Mouse (Mus musculus) intestine, postnatal 0 days (tissue): Measurements from ENCODE around the gene Man1a. TPM values are rescaled to one million over a fixed set of nuclear protein-coding genes. Genes with fewer than 3 reads are reported as not detected.
A peak's percentile ranks its signal among the peaks of the same experiment; 100 is the strongest.

ENCODE experiments used
- ATAC-seq: fragments of 200-750 bp; cut with Nextera tagmentation; 2 replicates; pipeline ENCODE4 v1.8.0; 2017; ENCODE audit warnings: mild to moderate bottlenecking, moderate TSS enrichment, moderate library complexity
- H3K27ac ChIP-seq: fragments of 300-500 bp; sonication (generic); 2 replicates; pipeline ENCODE4 v1.5.1; 2014; ENCODE audit warnings: mild to moderate bottlenecking, low read depth, low read length, moderate library complexity
- H3K27me3 ChIP-seq: fragments of 300-500 bp; sonication (generic); replicated peaks from 2 replicates; pipeline ENCODE4 v1.6.1; 2014; ENCODE audit warnings: low read length, mixed read lengths; ENCODE audit not compliant: control insufficient read depth, insufficient read depth
- H3K36me3 ChIP-seq: fragments of 300-500 bp; sonication (generic); 2 replicates; pipeline ENCODE4 v1.6.1; 2014; ENCODE audit warnings: mild to moderate bottlenecking, moderate library complexity; ENCODE audit not compliant: control insufficient read depth, insufficient read depth
- H3K4me1 ChIP-seq: fragments of 300-500 bp; sonication (generic); replicated peaks from 2 replicates; pipeline ENCODE4 v1.6.1; 2014; ENCODE audit warnings: antibody characterized with exemption, low read length, mixed read lengths; ENCODE audit not compliant: control insufficient read depth, insufficient read depth
- H3K4me2 ChIP-seq: fragments of 300-500 bp; sonication (generic); replicated peaks from 2 replicates; pipeline ENCODE4 v1.6.1; 2014; ENCODE audit warnings: low read depth, mild to moderate bottlenecking, moderate library complexity
- H3K4me3 ChIP-seq: fragments of 300-500 bp; sonication (generic); 2 replicates; pipeline ENCODE4 v1.5.1; 2014; ENCODE audit warnings: low read depth, low read length
- H3K9ac ChIP-seq: fragments of 300-500 bp; sonication (generic); 2 replicates; pipeline ENCODE4 v1.6.1; 2014; ENCODE audit warnings: mild to moderate bottlenecking, low read depth, low read length
- H3K9me3 ChIP-seq: fragments of 300-500 bp; sonication (generic); 2 replicates; pipeline ENCODE4 v1.6.1; 2016; ENCODE audit warnings: mixed run types; ENCODE audit not compliant: control insufficient read depth
- CTCF ChIP-seq: sonication (generic); IDR thresholded peaks from 2 replicates; pipeline ENCODE4 v1.5.1; 2016; ENCODE audit warnings: low read depth, mild to moderate bottlenecking, control low read depth, antibody characterized with exemption, moderate library complexity
- WGBS: fragments of 180-500 bp; shearing (Covaris S2); extraction: QIAGEN DNeasy Blood & Tissue Kit; methylation state at CpG from one replicate; pipeline ENCODE4 v1.1.7; 2014; 5-methylcytosine and 5-hydroxymethylcytosine counted together
- polyA plus RNA-seq: library from polyadenylated mRNA; unstranded; fragments of >200 nt; fragmentation: Nextera tagmentation; extraction: Ambion mirVana; gene quantifications from 2 replicates; pipeline ENCODE4 v1.2.1, GENCODE M21; 2015

The Man1a gene
- polyA plus RNA-seq, 1 experiment from 2014 or later: 29.9 TPM

DNA sequence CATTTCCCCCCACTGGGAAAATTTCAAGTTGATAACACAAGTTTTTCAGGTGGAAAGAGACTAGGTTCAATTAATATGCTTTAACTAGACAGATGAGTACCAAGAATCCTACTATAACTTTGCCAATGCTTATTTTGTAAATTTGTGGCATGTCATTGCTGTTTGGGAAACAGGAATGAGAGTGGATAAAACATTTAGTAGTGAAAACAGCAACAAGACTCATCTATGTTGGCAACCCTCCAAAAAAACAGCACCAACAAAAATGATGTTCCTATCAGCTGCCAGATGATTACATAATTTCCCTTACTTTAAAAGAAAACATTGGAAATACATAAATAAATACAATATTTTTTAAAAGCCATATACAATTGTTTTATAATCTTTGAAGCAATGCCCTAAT lies 102.2 kb downstream of the Man1a start:
- no peak for TF ChIP-seq CTCF
- H3K36me3 ChIP-seq: no peaks in the 10 kb centered on the region
- no peak overlapping the region for H3K4me3 ChIP-seq
- H3K9me3 ChIP-seq: no peaks in the 10 kb centered on the region
- no peak for ATAC-seq
- H3K4me2 ChIP-seq: no peak overlapping the region
- no peaks in the 10 kb centered on the region for H3K27me3 ChIP-seq
- no peak overlapping the region for H3K27ac ChIP-seq
- 0 out of 2 replicates have a peak, but pooled peaks cover 2% of the 10 kb centered on the region for H3K4me1 ChIP-seq
- H3K9ac ChIP-seq: no peak overlapping the region

DNA sequence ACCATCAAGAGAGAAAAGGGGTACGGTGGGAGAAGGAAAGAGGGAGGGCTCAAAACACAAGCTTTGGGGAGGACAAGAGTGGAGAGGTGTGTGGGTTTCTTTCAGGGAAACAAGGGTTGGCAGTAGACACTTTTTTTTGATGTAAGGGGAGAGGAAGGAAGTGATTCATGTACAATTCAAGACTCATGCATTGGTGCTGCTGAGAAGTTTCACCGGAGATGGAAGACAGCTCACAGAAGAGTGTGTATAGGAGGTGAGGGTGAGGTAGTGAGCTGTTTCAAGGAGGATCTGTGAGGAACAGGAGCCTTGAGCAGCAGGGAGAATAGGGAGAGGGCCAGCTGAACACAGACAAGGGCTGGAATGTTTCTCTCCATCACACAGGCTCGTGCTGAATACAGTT lies 116.7 kb downstream of the Man1a start:
- H3K27me3 ChIP-seq: no peaks in the 10 kb centered on the region
- ATAC-seq: no peak
- 74% methylated on average over 3 of the region's 3 CpGs for WGBS
- H3K9ac ChIP-seq: no peak overlapping the region
- no peaks in the 10 kb centered on the region for H3K4me1 ChIP-seq
- no peak overlapping the region for H3K27ac ChIP-seq
- H3K9me3 ChIP-seq: no peaks in the 10 kb centered on the region
- no peak for TF ChIP-seq CTCF
- H3K36me3 ChIP-seq: no peaks in the 10 kb centered on the region
- H3K4me3 ChIP-seq: no peak overlapping the region
- H3K4me2 ChIP-seq: no peak overlapping the region

DNA sequence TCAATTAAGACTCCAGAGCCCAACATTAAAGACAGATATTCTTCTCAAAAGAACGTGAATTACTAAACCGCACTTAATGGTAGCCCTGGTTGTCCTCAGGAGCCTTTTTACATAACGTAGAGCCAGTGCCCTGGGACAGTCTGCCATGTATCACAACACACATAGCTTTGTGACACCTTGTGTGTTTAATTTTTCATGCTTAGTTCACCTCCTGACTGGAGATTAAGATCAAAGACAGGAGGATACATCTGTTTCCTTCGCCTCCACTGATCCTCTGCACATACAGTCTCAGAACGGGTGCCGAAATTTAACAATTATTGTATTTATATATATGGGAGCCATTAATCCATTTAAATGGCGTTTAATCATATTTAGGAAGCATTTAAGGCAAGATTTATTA lies 134.8 kb downstream of the Man1a start:
- TF ChIP-seq CTCF: no peak
- Histone ChIP-seq H3K36me3 (no peaks in the 10 kb centered on the region), H3K9me3 (no peaks in the 10 kb centered on the region), H3K4me3 (no peak overlapping the region), H3K4me1 (no peaks in the 10 kb centered on the region), H3K4me2 (no peak overlapping the region), H3K27ac (no peak overlapping the region), H3K27me3 (no peaks in the 10 kb centered on the region), H3K9ac (no peak overlapping the region)
- no peak for ATAC-seq
- 77% methylated on average over 7 of the region's 7 CpGs for WGBS

DNA sequence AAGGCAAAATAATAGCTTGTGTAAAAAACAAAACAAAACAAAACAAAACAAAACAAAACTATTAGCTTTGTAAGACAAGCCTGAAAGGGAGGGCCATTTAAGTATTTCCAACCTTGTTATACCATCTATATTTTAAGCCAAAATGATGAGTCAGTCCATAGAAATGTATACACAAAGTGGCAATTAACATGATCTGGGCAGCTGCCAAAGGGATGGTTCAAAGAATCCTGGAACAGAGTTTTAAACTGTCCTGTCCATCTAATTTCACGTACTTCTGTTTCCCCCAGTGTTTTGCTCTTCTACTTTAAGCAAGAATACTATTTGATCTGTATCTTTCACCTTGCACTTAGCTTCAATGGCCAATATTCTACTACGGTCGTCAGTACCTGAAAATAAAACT lies 138.2 kb downstream of the Man1a start:
- Histone ChIP-seq H3K4me3 (no peak overlapping the region), H3K4me2 (no peak overlapping the region), H3K36me3 (peaks cover 7% of the 10 kb centered on the region; the same call in 1 of the 2 replicates), H3K9me3 (no peaks in the 10 kb centered on the region), H3K27me3 (no peaks in the 10 kb centered on the region), H3K4me1 (no peaks in the 10 kb centered on the region), H3K27ac (no peak overlapping the region), H3K9ac (no peak overlapping the region)
- no peak for ATAC-seq
- TF ChIP-seq CTCF: no peak
- 66% methylated on average over 3 of the region's 3 CpGs for WGBS

DNA sequence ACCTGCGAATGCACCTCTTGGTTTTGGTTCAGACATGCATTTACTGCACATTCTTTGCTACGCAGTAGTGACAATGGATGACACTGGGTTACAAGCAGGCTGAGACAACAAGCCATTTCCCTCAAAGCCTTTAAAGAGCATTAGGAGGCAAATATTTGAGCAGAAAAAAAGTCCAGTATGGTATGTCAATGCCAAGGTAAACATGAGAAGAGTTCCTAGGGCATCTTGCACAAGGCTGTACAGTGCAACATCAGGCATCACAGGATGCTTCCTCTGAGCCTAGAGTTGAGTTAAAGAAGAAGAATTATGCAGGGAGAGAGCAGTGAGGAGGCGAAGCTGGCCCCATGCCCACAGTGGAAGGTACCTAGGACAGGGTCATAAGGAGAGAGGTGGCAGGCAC lies 140.3 kb downstream of the Man1a start:
- no peak for ATAC-seq
- peaks cover 14% of the 10 kb centered on the region for H3K36me3 ChIP-seq

DNA sequence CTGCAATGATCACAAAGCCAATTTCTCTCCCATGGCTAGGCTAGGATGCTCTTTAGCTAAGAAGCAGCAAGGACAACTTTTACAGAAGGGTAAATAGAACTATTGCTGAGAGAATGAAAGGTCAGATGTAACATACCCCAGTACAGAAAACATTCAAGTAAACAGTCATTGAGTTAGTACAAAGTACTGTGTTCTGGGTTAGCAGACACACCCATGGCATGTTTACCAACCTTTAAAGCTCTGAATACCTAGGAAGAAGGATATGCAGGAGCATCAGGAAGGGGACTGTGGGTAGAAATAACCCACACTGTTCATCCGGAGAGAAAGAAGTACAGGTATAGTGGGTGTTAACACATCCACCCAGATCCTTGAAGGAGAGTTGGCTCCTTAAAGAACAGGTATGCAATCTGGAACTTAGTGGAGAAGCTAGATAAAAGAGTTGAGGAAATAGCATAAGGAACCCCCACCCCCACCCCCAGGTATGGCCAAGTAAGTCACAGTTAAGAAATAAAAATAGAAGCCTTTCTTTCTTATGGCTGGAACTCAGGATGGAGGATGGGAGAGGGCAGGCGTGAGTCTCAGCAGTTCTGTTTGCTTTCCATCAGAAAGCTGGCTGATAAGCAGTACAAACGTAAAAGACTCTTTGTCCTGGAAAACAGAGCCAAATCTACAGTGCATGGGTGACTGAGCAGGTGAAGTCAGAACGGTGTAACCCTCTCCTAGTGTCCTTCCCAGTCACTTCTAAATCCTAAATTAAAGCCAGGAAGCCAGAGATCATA lies 146.5 kb downstream of the Man1a start:
- H3K36me3 ChIP-seq: peaks cover 14% of the 10 kb centered on the region
- ATAC-seq: 0 out of 2 replicates have a peak, but pooled peaks have one; percentile 22
- no peaks in the 10 kb centered on the region for H3K27me3 ChIP-seq
- no peak overlapping the region for H3K27ac ChIP-seq
- 38% methylated on average over 4 of the region's 4 CpGs for WGBS
- TF ChIP-seq CTCF: no peak
- no peak overlapping the region for H3K4me2 ChIP-seq
- H3K9me3 ChIP-seq: no peaks in the 10 kb centered on the region
- H3K4me3 ChIP-seq: no peak overlapping the region
- H3K9ac ChIP-seq: no peak overlapping the region
- H3K4me1 ChIP-seq: no peaks in the 10 kb centered on the region

More for the DNA sequence above, 140.3 kb downstream of the Man1a start:
- H3K9me3 ChIP-seq: no peaks in the 10 kb centered on the region
- no peak overlapping the region for H3K4me2 ChIP-seq
- WGBS: 93% methylated on average over 3 of the region's 3 CpGs
- no peak for TF ChIP-seq CTCF
- no peak overlapping the region for H3K4me3 ChIP-seq
- no peak overlapping the region for H3K27ac ChIP-seq
- H3K4me1 ChIP-seq: no peaks in the 10 kb centered on the region
- no peaks in the 10 kb centered on the region for H3K27me3 ChIP-seq
- no peak overlapping the region for H3K9ac ChIP-seq
